Mouse (Mus musculus) CD4-positive helper T cell, adult 2 months (primary cell): ENCODE data around the gene Krt18.

Source experiments
- DNase-seq: peaks from one replicate; pipeline ENCODE4 v3.0.0-alpha.2; 2012; ENCODE audit warnings: low read depth, missing footprints, low spot score

Krt18 gene

DNA sequence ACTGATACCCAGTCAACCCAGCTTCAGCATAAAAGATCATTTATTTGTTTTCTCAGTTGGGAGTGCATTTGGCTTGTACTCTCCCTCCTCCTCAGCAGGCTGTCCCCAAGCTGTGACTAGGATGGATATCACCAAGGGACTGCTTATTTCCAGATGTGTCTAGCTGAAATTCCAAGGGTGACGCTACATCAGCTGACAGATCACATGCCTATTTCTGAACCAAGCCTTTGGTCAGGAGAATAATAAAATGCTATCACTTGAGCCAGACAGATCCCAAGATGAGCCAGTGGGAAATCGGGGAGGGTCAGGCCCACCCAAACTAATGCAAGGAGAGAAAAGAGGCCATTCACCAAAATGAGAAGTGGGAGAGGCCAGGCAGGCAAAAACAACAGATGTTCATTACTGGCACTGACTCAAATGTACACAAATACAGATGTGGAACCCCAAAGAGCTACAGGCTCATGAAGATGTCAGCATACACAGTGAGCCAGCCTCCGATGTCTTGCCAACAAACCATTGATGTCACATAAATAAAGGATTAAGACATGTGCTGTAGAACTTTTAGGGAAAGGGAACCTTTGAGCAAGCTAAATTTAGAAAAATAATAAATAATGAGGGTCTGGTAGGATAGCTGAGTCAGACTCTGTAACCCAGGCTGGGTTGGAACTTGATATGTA lies 17.3 kb upstream of the Krt18 start:
- DNase-seq, result no peak

DNA sequence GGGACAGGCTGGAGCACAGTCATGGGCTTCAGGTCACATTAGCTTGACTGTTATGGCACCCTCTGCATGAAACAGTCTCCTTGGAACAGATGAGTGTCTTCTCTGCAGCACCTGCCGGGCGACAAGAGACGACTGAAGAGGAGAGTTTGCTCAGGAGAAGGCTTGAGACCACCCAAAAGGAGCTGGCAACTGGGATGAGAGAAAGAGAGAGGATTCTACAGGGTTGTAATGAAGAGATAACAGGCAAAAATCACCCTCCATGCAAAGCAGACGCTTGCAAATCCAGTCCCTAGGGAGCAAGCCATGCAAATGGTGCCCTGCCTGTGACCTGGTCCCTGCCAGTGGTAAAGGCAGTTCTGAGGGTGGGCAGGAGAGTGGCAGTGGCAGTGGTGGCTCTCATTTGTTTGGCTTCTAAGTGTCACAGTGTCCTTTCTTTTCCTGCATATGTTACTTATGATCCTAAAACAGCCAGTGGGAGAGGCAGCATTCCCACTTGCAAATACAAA lies 15.7 kb upstream of the Krt18 start:
- no peak for DNase-seq

GRCm38 (mm10) chr15:102013651-102014050 lies 14.3 kb upstream of the Krt18 start:
- no peak for DNase-seq

DNA sequence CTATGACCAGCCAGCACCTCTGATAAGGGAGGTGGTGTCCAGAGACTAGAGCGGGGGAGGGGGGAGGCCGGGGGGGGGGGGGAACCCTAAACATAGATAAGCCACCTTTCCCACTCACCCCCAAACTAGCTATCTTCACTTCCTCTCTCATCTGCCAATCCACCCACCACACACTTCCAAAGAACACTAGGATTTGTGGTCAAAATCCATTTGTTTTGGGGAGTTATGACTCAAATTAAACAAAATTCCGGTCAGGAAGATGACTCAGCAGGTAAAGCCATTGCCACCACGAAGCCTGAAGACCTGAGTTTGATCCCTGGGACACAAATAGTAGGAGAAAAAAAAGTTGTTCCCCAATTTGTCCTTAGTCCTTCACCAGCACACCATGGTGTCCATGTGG lies 13.1 kb upstream of the Krt18 start:
- no peak for DNase-seq

DNA sequence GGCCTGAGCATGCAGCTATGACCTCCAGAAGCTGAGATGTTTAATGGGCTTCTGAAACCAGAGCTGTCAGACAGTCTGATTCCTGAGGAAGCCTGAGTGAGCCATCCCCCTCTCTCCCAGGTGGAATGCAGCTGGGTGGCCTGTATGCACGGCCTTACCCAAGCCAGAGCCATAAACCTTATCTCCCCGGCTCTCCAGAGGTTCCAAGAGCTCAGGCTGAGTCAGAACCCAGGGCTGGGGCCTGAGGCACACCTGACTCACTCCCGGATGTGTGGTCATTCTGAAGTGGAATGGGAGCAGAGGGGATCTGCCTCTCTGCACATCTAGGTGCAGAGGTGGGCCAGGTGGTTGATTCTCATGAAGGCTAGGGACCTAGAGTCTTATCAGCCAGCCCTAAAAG lies 11.9 kb upstream of the Krt18 start:
- no peak for DNase-seq

GRCm38 (mm10) chr15:102016787-102017186 lies 11.2 kb upstream of the Krt18 start:
- no peak for DNase-seq

DNA sequence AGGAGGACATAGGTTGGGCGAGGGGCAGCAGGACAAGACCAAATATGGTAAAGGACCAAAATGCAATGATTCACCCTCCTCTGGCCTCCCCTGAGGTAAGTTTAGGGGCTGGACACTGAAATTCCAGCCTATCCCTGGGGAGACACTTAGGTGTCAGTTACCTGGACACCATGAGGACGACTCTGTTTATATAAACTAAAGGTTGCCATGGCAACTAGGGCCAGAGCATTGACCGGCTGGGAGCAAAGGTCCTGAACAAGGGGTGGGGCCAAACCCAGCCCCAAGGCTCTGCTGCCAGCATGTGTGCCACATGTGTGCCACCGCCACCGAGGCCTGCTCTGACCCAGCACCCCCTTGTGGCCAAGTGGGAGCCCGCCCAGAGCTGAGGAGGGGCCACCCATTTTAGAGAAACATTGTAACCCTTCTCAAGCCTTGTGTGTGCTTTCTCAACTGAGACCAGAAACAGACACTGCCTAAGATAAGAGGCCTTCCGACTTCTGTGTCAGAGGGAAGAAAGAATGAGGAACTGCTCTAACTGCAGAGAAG lies 10.0 kb upstream of the Krt18 start:
- no peak for DNase-seq

DNA sequence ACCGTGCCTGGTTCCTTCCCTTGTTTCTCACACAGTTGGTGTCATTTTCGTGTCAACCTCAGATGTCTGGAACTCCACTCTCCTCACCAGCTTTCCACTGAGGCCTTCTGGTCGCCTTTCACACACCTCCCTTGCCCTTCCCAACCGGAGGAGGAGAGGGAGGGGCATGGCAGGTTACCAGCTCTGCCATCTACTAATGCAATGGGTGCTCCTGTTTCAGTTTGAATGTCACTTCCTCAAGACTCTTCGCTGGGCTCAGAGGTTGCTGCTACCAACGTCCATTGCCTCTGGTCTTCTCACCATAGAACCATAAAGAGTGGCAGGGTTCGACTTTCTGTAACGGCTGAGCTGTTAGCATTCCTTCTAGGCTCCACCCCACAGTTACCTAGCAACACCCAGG lies 5.5 kb upstream of the Krt18 start:
- no peak for DNase-seq

GRCm38 (mm10) chr15:102023888-102024287 lies 4.1 kb upstream of the Krt18 start:
- no peak for DNase-seq

DNA sequence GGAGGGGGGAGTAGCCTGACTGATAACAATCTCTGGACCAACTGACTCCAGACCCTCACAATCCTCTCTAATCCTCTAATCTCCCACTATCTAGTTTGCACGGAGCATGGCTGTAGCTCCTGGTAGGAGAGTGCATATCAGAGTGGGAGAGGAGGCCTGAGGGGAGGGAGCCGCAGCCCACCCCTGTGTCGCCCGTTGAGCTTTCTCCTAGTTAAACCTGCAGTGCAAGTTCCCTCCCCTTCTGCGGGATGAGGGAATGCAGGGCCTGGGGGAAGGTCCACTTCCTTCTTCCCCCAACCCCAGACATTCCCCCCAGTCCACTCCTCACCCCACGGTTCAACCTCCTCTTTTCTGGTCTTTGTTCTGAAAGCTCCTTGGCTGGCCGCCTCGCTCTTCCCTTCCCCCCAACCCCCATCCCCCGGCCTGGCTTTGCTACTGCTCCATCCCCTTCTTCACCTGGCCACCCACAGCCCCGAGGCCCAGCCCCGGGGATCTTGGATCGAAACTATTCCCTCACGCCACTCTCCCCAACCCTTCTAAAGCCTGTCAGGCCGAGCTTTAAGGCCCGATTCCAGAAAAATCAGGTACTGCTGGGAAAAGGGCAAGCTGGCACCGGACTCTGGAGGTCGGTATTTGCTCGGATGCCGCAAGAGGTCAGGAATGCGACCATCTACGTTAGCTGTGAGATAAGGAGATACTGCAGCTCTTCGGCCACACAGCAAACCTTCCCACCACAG lies 2.7 kb upstream of the Krt18 start:
- DNase-seq, result no peak

GRCm38 (mm10) chr15:102026430-102026829 lies 1.6 kb upstream of the Krt18 start:
- no peak for DNase-seq

- no peak for DNase-seq
Measured at GRCm38 (mm10) chr15:102034121-102035053, 6.4 kb downstream of the Krt18 start.

- DNase-seq, result no peak
Measured at GRCm38 (mm10) chr15:102040277-102040676, 12.3 kb downstream of the Krt18 start.

DNA sequence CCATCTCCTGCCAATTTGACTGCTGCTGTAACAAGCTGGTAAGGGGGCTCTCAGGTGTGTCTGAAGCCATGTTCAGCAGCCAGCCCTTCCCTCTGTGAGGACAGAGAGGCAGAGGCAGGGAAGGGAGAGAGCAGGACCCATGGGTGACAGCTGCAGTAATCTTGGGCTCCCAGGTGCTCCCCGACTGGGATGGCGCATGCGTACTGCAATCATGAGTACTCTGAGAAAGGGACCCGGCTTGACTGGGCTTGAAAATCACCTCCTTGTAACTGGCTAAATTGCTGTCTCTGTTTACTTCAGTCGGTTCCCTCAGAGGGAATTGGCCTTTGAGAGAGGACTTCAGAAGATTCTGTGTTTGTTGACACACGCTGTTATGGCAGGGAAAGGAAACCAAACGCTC lies 14.0 kb downstream of the Krt18 start:
- DNase-seq, result no peak

- DNase-seq, result no peak
Measured at GRCm38 (mm10) chr15:102044745-102045144, 16.8 kb downstream of the Krt18 start.

DNA sequence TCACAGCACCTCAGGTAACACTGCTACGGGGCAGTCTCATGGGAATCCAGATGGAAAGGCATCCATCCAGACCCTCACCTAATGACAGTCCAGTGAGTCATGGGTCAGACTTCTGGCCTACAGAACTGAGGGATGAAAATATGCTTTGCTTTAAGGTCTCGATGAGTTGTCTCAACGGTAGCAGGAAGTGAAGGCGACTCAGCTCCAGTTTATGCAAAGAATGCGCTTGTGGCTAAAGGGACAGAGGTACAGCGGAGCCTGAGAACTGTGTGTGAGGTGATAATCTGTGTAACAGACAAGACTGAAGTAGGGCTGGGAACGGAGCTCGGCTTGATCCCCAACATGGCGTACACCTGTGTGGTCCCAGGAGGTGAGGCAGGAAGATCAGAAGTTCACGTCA lies 17.7 kb downstream of the Krt18 start:
- DNase-seq, result no peak

- DNase-seq, result no peak
Measured at GRCm38 (mm10) chr15:102048006-102048405, 20.0 kb downstream of the Krt18 start.

DNA sequence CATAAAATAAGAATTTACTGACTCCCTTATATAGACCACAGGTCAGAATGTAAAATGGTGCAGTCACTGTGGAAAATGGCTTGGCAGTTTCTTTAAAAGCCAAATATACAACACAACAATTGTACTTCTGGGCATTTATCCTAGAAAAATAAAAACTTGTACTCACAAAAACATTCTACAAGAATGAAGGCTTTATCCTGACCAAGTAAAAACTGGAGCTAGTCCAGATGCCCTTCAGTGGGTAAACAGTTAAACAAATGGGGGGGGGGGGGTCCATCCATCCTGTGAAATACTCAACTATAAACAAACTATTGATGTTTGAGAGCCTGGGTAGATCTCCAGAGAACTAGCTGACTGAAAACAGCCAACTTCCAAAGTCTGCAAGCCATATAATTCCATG lies 21.9 kb downstream of the Krt18 start:
- no peak for DNase-seq

DNA sequence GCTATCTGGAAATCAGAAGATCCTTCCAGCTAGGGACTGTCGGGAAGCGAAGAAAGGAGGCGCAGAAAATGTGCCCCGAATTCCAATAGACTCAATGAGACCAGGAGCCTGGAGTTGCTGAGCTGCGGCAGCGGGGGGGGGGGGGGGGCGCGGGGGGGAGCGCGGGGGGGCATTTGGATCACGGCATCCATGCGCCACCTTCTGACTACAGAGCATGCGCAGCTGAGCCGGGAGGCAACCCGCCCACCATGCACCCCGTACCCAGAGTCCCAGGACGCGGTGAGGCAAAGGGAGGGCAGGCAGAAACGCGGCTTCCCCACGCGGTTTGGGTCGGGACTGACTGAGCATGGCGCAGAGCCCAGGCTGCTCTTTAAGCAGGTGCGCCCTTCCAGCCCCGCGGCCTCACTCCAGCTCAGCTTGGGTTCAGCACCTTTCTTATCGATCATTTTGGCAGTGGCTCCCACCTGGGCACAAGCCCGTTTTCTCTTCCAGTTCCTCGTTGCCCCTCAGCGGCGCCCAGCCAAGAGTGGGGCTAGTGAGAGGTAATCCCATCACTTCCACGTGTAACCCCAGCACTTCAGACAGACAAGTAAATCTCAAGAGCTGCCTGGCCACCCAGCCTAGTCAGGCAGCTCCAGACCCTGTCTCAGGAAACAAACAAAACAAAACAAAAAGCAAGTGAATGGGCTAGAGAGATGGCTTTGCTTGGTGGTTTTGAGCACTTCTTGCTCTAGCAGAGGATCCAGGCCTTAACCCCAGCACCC lies 24.1 kb downstream of the Krt18 start:
- no peak for DNase-seq

GRCm38 (mm10) chr15:102056495-102057174 lies 28.7 kb downstream of the Krt18 start:
- no peak for DNase-seq
